Mouse (Mus musculus): ENCODE results near the gene Sctr. TPM values are rescaled to one million over a fixed set of nuclear protein-coding genes. Genes with fewer than 3 reads are reported as not detected.

The Sctr gene
- not detected in 2 replicates for polyA plus RNA-seq (2011; ENCODE audit: insufficient read depth, insufficient read length, low replicate concordance, missing spikeins)

DNA sequence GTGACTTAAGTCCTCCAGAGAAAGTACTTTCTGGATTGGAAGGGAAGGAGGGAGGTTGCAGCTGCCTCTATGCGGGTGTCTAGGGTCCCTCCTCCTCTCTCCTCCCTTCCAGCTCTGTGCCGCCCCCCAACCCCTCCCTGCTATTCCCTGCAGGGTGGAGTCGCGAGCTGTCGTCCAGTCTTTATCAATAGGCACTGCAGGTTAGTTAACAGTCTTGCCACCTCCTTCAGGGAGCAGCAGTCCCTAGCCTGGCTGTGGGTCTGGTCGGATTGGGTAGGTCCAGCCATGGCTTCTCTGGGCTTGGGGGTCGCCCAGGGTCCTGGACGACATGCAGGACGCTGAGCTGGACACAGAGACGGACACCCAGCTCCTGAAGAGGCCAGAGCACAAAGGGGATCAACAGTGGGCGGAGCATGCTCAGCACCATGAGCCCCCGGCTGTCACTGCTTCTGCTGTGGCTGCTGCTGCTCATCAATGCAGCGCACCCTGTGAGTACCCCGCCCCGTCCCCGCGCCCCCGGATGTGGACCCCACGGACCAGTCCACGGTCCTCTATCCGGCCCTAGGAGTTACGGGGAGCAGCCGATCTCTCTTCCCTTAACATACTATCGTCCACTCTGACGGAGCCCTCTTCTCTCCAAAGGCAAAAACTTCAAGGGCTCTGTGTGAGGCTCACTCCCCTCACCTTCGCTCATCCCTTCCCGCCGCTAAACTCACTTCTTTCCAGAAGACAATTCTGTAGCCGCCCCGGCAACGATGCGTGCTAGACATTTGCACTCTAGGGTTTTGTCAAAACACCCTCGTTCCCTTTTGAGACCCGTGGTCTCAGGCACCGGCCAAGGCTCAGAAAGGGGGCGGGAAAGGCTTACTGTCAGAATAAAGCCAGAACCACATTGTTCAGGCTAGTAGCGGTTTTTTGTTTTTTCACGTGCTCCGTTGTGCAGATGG, at the start of gene Sctr:
Sctr (plus strand) TSS at position 51 of the 947 bp plus-strand sequence.
- no peak for TF ChIP-seq CTCF (IDR thresholded peaks at IDR 0.05; ENCODE audit: control insufficient read depth, insufficient read depth, low read length)
- TF ChIP-seq POLR2A (IDR thresholded peaks at IDR 0.05; ENCODE audit: borderline replicate concordance, control insufficient read depth, low read depth, low read length): no peak
- no peak within 1 kb of the TSS; the same call in 1 of the 2 replicates for H3K27ac ChIP-seq (ENCODE audit: control insufficient read depth, insufficient read depth, low read depth, low read length, poor library complexity)
- WGBS: 7% methylated on average over 39 of the region's 39 CpGs
- no peak within 1 kb of the TSS for H3K4me3 ChIP-seq (replicated peaks; ENCODE audit: control insufficient read depth, low read depth, low read length)
- H3K4me1 ChIP-seq (ENCODE audit: control insufficient read depth, insufficient read depth, low read length): no peaks in the 10 kb centered on the region

DNA sequence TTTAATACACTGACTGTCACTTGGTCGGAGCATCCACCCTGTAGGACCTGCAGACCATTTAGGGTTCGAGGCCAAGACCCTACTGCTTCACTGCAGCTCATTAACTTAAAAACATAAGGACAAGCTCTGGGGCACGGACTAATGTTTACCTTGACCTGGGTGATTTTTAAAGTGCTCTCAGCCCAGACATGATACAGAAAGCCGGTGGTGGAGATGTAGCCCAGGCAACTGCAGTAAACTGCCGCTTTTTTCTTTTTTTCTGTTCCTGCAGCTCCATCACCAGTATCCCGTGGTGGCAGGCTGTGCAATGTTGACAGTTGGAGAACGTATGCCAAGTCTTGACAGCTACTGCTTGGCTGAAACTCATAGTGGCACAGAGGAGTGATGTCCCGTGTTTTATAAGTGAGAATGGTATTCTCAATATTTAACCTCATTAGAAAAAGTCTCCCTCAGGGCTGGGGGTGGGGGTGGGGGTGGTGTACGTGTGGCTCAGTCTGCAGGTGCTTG, 48.9 kb upstream of the Sctr start:
- no peak for TF ChIP-seq POLR2A (IDR thresholded peaks at IDR 0.05; ENCODE audit: borderline replicate concordance, control insufficient read depth, low read depth, low read length)
- no peak for TF ChIP-seq CTCF (IDR thresholded peaks at IDR 0.05; ENCODE audit: control insufficient read depth, insufficient read depth, low read length)
- Histone ChIP-seq H3K4me3 (replicated peaks; ENCODE audit: control insufficient read depth, low read depth, low read length) (no peak overlapping the region), H3K4me1 (ENCODE audit: control insufficient read depth, insufficient read depth, low read length) (no peaks in the 10 kb centered on the region), H3K27ac (ENCODE audit: control insufficient read depth, insufficient read depth, low read depth, low read length, poor library complexity) (no peak overlapping the region)
- 67% methylated on average over 9 of the region's 9 CpGs for WGBS

DNA sequence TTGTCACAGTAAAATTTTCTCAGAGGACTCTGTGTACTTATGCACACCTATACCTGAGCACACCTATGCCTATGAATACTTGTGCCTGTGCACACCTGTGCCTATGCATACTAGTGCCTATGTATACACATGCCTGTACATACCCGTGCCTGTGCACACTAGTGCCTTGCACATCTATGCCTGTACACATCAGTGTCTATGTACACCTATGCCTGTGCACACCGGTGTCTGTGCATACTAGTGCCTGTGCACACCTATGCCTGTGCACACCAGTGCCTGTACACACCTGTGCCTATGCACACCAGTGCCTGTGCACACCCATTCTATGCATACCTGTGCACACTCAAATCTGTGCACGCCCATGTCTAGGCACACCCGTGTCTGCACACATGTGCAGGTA, 47.2 kb upstream of the Sctr start:
- no peak for TF ChIP-seq CTCF (IDR thresholded peaks at IDR 0.05; ENCODE audit: control insufficient read depth, insufficient read depth, low read length)
- H3K4me3 ChIP-seq (replicated peaks; ENCODE audit: control insufficient read depth, low read depth, low read length): no peak overlapping the region
- no peak overlapping the region for H3K27ac ChIP-seq (ENCODE audit: control insufficient read depth, insufficient read depth, low read depth, low read length, poor library complexity)
- 89% methylated on average over 4 of the region's 4 CpGs for WGBS
- H3K4me1 ChIP-seq (ENCODE audit: control insufficient read depth, insufficient read depth, low read length): no peaks in the 10 kb centered on the region

DNA sequence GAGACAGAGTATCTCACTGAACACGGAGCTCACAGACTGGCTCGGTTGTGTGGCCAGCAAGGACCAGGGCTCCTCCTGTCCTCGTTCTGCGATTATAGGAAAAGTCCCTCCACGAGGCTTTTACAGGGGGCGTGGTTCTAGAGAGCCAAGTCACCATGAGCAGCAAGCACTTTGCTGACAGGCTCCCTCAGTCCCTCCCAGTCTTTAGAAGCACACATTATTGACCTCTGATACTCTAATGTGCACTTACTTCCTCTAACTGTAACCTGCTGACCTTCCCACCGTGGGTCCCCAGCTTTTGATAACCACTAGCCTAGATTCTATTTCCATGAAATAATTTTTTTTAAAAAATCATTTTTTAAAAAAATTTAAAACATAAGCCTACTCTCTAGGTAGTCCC, 46.8 kb upstream of the Sctr start:
- TF ChIP-seq POLR2A (IDR thresholded peaks at IDR 0.05; ENCODE audit: borderline replicate concordance, control insufficient read depth, low read depth, low read length) (no peak), CTCF (IDR thresholded peaks at IDR 0.05; ENCODE audit: control insufficient read depth, insufficient read depth, low read length) (no peak)
- Histone ChIP-seq H3K4me1 (ENCODE audit: control insufficient read depth, insufficient read depth, low read length) (no peaks in the 10 kb centered on the region), H3K27ac (ENCODE audit: control insufficient read depth, insufficient read depth, low read depth, low read length, poor library complexity) (no peak overlapping the region), H3K4me3 (replicated peaks; ENCODE audit: control insufficient read depth, low read depth, low read length) (no peak overlapping the region)
- whole genome bisulfite sequencing: 52% methylated on average over 7 of the region's 7 CpGs

DNA sequence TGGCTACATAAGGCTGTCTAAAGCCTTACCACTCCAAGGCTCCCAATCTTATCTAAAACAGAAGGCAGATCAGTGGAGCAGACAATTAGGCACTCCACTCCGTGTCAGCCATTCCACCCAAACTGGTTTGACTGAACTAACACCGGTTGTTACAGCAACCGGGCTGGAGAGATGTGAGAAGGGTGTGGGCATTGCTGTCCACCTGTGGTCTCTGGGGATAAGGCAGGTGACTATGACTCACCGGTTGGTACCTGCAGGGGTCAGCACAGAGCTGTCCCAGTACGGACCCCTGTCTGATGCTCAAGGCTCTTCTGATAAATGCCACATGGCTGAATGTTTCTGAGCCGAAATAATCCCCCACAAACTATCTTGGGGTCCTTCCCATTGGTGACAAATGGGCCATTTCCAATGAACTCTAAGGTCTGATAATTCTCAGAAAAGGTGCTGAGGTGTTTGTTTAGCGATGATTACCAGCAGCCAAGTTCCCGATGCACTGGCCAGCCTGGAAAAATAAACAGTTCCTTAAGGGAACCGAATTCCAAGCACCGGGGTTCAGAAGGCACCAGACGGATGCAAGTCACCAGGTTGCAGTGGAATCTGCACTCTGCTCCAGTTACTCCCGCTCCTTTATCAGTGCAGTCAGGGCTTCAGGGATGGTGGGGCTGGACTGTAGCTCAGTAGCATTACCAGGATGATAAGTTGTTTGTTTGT, 40.7 kb upstream of the Sctr start:
- 76% methylated on average over 12 of the region's 12 CpGs for WGBS

DNA sequence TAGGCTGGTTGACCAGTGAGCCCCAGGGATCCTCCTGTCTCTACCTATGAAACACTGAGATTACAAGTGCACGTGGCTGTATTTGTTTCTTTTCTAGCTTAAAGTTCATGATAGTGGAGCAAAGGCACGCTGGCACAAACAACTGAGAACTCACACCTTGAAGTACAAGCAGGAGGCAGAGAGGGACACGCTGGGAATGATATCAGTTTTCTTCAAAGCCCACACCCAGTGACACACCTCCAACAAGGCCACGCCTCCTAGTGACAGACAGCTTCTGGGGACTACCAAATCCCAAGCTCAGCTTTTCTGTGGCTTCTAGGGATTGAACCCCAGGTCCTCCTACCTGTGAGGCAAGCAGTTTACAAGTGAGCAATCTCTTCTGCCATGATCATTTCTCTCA, 33.6 kb upstream of the Sctr start:
- WGBS: 41% methylated on average over 4 of the region's 4 CpGs
- H3K4me3 ChIP-seq (replicated peaks; ENCODE audit: control insufficient read depth, low read depth, low read length): no peak overlapping the region

More for the DNA sequence above, 40.7 kb upstream of the Sctr start:
- no peak for TF ChIP-seq CTCF (IDR thresholded peaks at IDR 0.05; ENCODE audit: control insufficient read depth, insufficient read depth, low read length)
- TF ChIP-seq POLR2A (IDR thresholded peaks at IDR 0.05; ENCODE audit: borderline replicate concordance, control insufficient read depth, low read depth, low read length): no peak
- no peaks in the 10 kb centered on the region for H3K4me1 ChIP-seq (ENCODE audit: control insufficient read depth, insufficient read depth, low read length)
- H3K27ac ChIP-seq (ENCODE audit: control insufficient read depth, insufficient read depth, low read depth, low read length, poor library complexity): no peak overlapping the region
- H3K4me3 ChIP-seq (replicated peaks; ENCODE audit: control insufficient read depth, low read depth, low read length): no peak overlapping the region

DNA sequence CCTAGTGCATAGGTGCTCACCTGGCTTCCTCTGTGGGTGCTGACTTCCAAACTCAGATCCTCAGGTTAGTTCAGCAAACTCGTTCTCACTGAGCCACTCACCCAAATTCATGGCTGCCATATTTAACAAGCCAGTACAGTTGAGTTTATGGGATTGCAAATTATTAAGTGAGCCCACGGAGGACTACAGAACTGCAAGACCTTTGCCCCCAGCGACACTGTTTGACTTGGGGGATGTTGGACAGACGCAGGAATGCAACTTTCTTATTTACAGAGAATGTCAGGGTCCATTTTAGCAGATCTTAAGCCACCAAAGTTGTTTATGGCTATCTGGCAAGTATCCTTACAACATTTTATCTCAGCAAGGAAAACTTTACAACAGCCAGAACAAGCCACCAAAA, 31.6 kb upstream of the Sctr start:
- H3K4me1 ChIP-seq (ENCODE audit: control insufficient read depth, insufficient read depth, low read length): no peaks in the 10 kb centered on the region
- no peak overlapping the region for H3K27ac ChIP-seq (ENCODE audit: control insufficient read depth, insufficient read depth, low read depth, low read length, poor library complexity)
- 68% methylated on average over 4 of the region's 4 CpGs for WGBS
- TF ChIP-seq POLR2A (IDR thresholded peaks at IDR 0.05; ENCODE audit: borderline replicate concordance, control insufficient read depth, low read depth, low read length) (no peak), CTCF (IDR thresholded peaks at IDR 0.05; ENCODE audit: control insufficient read depth, insufficient read depth, low read length) (no peak)
- no peak overlapping the region for H3K4me3 ChIP-seq (replicated peaks; ENCODE audit: control insufficient read depth, low read depth, low read length)

More for the DNA sequence above, 33.6 kb upstream of the Sctr start:
- Histone ChIP-seq H3K4me1 (ENCODE audit: control insufficient read depth, insufficient read depth, low read length) (no peaks in the 10 kb centered on the region), H3K27ac (ENCODE audit: control insufficient read depth, insufficient read depth, low read depth, low read length, poor library complexity) (no peak overlapping the region)
- TF ChIP-seq POLR2A (IDR thresholded peaks at IDR 0.05; ENCODE audit: borderline replicate concordance, control insufficient read depth, low read depth, low read length): no peak

DNA sequence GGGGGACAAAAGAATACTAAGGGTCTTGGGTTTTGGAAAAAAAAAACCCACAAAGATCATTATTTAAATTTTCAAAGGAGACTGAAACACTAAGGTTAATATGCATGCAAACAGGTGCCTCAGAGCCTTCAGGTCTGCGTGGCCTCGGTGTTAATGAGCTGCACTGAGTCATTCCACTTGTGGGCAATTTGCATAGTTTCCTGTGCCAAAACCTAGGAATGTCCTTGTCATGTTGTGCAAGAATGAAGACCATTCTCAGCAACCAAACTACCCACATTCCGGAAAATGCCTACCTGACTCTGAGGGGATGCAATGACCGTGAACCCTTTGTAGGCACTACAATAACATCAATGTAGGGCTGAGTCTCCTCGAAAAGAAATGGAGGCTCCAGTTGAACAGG, 20.1 kb upstream of the Sctr start:
- Histone ChIP-seq H3K4me3 (replicated peaks; ENCODE audit: control insufficient read depth, low read depth, low read length) (no peak overlapping the region), H3K27ac (ENCODE audit: control insufficient read depth, insufficient read depth, low read depth, low read length, poor library complexity) (no peak overlapping the region), H3K4me1 (ENCODE audit: control insufficient read depth, insufficient read depth, low read length) (no peaks in the 10 kb centered on the region)
- 80% methylated on average over 5 of the region's 5 CpGs for WGBS
- TF ChIP-seq CTCF (IDR thresholded peaks at IDR 0.05; ENCODE audit: control insufficient read depth, insufficient read depth, low read length) (no peak), POLR2A (IDR thresholded peaks at IDR 0.05; ENCODE audit: borderline replicate concordance, control insufficient read depth, low read depth, low read length) (no peak)
